Mouse (Mus musculus): ENCODE results near the gene Pold4. TPM values are rescaled to one million over a fixed set of nuclear protein-coding genes. Genes with fewer than 3 reads are reported as not detected.
A peak's percentile ranks its signal among the peaks of the same experiment; 100 is the strongest.

Gene Pold4
- polyA plus RNA-seq, 1 experiment from 2014 or later, result 8.8 TPM

DNA sequence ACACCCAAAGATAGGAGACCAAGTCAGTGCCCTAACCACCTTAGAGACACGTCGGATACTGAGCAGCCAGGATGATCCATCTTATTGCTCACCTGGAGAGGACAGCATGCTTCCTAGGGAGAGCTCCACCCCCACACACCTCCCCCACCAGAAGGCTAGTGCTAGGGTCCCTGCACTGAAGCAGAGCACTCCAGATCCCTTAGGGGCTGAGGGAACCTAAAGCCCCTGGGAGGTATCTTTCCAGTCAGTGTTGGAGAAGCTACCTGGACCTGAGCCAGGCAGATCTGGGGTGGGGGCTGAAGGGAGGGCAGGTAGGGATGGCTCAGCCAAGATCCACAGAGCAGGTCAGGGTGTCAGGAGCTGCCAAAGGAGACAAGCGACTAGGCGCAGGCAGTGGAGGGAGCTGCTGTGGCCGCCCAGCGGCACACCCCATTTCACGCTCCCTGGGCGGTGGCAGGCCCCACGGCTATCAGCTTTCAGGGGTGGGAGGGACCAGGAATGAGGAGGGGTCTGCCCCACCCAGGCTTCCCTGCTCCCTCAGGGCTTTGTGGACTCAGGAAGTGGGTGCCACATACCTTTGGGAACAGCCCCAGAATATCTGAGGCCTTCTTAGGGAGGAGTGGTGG is 2.1 kb upstream of the Pold4 start:
- no peaks in the 10 kb centered on the region for H3K9me3 ChIP-seq (ENCODE audit: control insufficient read depth, low read length)
- H3K9ac ChIP-seq (ENCODE audit: low read length), result no peak overlapping the region
- DNase-seq (ENCODE audit: low spot score) (no peak), ATAC-seq (replicated peaks; ENCODE audit: low FRiP score) (no peak)
- H3K36me3 ChIP-seq (ENCODE audit: control insufficient read depth, insufficient read depth, low read length), result no peaks in the 10 kb centered on the region
- WGBS, result 44% methylated on average over 9 of the region's 9 CpGs
- no peak overlapping the region for H3K27ac ChIP-seq (ENCODE audit: low read depth, low read length)
- H3K4me2 ChIP-seq (ENCODE audit: low read depth, low read length, severe bottlenecking), result no peak overlapping the region
- H3K4me3 ChIP-seq (ENCODE audit: low read depth, low read length), result no peak overlapping the region
- no peaks in the 10 kb centered on the region; the same call in 1 of the 2 replicates for H3K4me1 ChIP-seq (replicated peaks; ENCODE audit: control insufficient read depth, insufficient read depth, low read length)
- no peaks in the 10 kb centered on the region for H3K27me3 ChIP-seq (ENCODE audit: control insufficient read depth, insufficient read depth, low read length)

- Histone ChIP-seq H3K36me3 (ENCODE audit: control insufficient read depth, insufficient read depth, low read length) (no peaks in the 10 kb centered on the region), H3K9me3 (ENCODE audit: control insufficient read depth, low read length) (no peaks in the 10 kb centered on the region), H3K27ac (ENCODE audit: low read depth, low read length) (no peak overlapping the region), H3K4me1 (replicated peaks; ENCODE audit: control insufficient read depth, insufficient read depth, low read length) (no peaks in the 10 kb centered on the region; the same call in 1 of the 2 replicates), H3K4me3 (ENCODE audit: low read depth, low read length) (no peak overlapping the region), H3K27me3 (ENCODE audit: control insufficient read depth, insufficient read depth, low read length) (no peaks in the 10 kb centered on the region), H3K4me2 (ENCODE audit: low read depth, low read length, severe bottlenecking) (no peak overlapping the region), H3K9ac (ENCODE audit: low read length) (no peak overlapping the region)
- 77% methylated on average over 8 of the region's 8 CpGs for WGBS
- no peak for ATAC-seq (replicated peaks; ENCODE audit: low FRiP score)
- DNase-seq (ENCODE audit: low spot score), result no peak
Observed at GRCm38 (mm10) chr19:4230415-4230814, 1.3 kb upstream of the Pold4 start.

- H3K9ac ChIP-seq (ENCODE audit: low read length), result peak overlapping the region; percentile 58
- 46% methylated on average over 2 of the region's 2 CpGs for WGBS
- no peaks in the 10 kb centered on the region for H3K9me3 ChIP-seq (ENCODE audit: control insufficient read depth, low read length)
- H3K27ac ChIP-seq (ENCODE audit: low read depth, low read length), result no peak overlapping the region
- ATAC-seq (replicated peaks; ENCODE audit: low FRiP score) (no peak), DNase-seq (ENCODE audit: low spot score) (no peak)
- peak overlapping the region; percentile 90 for H3K4me2 ChIP-seq (ENCODE audit: low read depth, low read length, severe bottlenecking)
- H3K36me3 ChIP-seq (ENCODE audit: control insufficient read depth, insufficient read depth, low read length), result no peaks in the 10 kb centered on the region
- H3K27me3 ChIP-seq (ENCODE audit: control insufficient read depth, insufficient read depth, low read length), result no peaks in the 10 kb centered on the region
- no peaks in the 10 kb centered on the region; the same call in 1 of the 2 replicates for H3K4me1 ChIP-seq (replicated peaks; ENCODE audit: control insufficient read depth, insufficient read depth, low read length)
- peak overlapping the region; percentile 50 for H3K4me3 ChIP-seq (ENCODE audit: low read depth, low read length)
Observed at GRCm38 (mm10) chr19:4232186-4232572, 480 bp downstream of the Pold4 start.

- DNase-seq (ENCODE audit: low spot score) (no peak), ATAC-seq (replicated peaks; ENCODE audit: low FRiP score) (no peak)
- no peaks in the 10 kb centered on the region for H3K36me3 ChIP-seq (ENCODE audit: control insufficient read depth, insufficient read depth, low read length)
- H3K27me3 ChIP-seq (ENCODE audit: control insufficient read depth, insufficient read depth, low read length), result no peaks in the 10 kb centered on the region
- no peak overlapping the region for H3K4me2 ChIP-seq (ENCODE audit: low read depth, low read length, severe bottlenecking)
- H3K27ac ChIP-seq (ENCODE audit: low read depth, low read length), result no peak overlapping the region
- H3K4me1 ChIP-seq (replicated peaks; ENCODE audit: control insufficient read depth, insufficient read depth, low read length), result no peaks in the 10 kb centered on the region; the same call in 1 of the 2 replicates
- H3K9ac ChIP-seq (ENCODE audit: low read length), result no peak overlapping the region
- WGBS, result 81% methylated on average over 7 of the region's 7 CpGs
- H3K4me3 ChIP-seq (ENCODE audit: low read depth, low read length), result no peak overlapping the region
- no peaks in the 10 kb centered on the region for H3K9me3 ChIP-seq (ENCODE audit: control insufficient read depth, low read length)
Observed at GRCm38 (mm10) chr19:4232651-4233050, 952 bp downstream of the Pold4 start.

DNA sequence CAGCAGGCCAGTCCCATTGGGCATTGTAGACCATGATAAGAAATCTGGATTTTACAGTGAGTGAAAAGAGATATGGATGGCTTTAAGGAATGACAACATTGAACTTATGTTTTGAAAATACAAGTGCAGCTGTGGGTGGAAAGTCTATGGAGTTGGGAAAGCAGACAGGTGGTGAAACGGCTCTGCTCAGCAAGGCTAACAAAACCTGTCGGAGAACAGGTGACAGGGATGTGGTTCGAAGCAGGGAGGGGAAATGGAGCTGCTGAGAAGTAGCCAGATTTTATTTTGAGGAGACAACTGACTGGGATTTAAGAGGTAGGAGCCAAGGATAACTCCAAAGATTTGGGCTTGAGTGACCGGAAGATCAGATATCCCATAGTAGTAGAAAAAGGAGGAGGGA is 2.8 kb downstream of the Pold4 start:
- DNase-seq (ENCODE audit: low spot score) (no peak), ATAC-seq (replicated peaks; ENCODE audit: low FRiP score) (no peak)
- H3K4me3 ChIP-seq (ENCODE audit: low read depth, low read length), result no peak overlapping the region
- no peak overlapping the region for H3K27ac ChIP-seq (ENCODE audit: low read depth, low read length)
- H3K4me2 ChIP-seq (ENCODE audit: low read depth, low read length, severe bottlenecking), result no peak overlapping the region
- no peaks in the 10 kb centered on the region; the same call in 1 of the 2 replicates for H3K4me1 ChIP-seq (replicated peaks; ENCODE audit: control insufficient read depth, insufficient read depth, low read length)
- H3K9me3 ChIP-seq (ENCODE audit: control insufficient read depth, low read length), result no peaks in the 10 kb centered on the region
- H3K9ac ChIP-seq (ENCODE audit: low read length), result no peak overlapping the region
- H3K27me3 ChIP-seq (ENCODE audit: control insufficient read depth, insufficient read depth, low read length), result no peaks in the 10 kb centered on the region
- no peaks in the 10 kb centered on the region for H3K36me3 ChIP-seq (ENCODE audit: control insufficient read depth, insufficient read depth, low read length)
- 81% methylated on average over 4 of the region's 4 CpGs for WGBS

DNA sequence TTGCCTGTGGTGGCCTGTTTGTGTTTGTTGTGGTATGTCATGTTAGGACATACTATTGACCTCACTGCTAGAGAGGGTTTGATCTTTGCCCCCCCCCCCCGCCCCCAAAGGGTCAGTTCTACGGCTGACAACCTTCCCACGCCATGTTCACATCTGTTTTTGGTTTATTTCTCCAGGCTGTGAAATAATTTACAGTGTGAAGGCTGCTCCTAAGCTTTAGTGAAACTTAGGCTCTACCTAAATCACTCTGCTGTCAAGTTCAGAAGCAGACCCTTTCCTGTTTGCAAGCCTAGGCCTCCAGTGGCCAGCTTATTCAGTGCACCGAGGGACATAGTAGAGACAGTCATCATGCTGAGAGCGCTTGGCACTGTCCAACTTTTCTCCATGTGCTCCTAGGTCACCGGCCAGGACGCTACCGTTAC is 8.6 kb downstream of the Pold4 start:
- DNase-seq (ENCODE audit: low spot score), result no peak
- Histone ChIP-seq H3K36me3 (ENCODE audit: control insufficient read depth, insufficient read depth, low read length) (no peaks in the 10 kb centered on the region), H3K4me3 (ENCODE audit: low read depth, low read length) (no peak overlapping the region), H3K4me1 (replicated peaks; ENCODE audit: control insufficient read depth, insufficient read depth, low read length) (no peaks in the 10 kb centered on the region), H3K4me2 (ENCODE audit: low read depth, low read length, severe bottlenecking) (no peak overlapping the region), H3K9me3 (ENCODE audit: control insufficient read depth, low read length) (no peaks in the 10 kb centered on the region), H3K27ac (ENCODE audit: low read depth, low read length) (no peak overlapping the region), H3K9ac (ENCODE audit: low read length) (no peak overlapping the region), H3K27me3 (ENCODE audit: control insufficient read depth, insufficient read depth, low read length) (no peaks in the 10 kb centered on the region)
- 74% methylated on average over 8 of the region's 8 CpGs for WGBS
- ATAC-seq (replicated peaks; ENCODE audit: low FRiP score), result no peak

- Histone ChIP-seq H3K27ac (ENCODE audit: low read depth, low read length) (no peak overlapping the region), H3K4me1 (replicated peaks; ENCODE audit: control insufficient read depth, insufficient read depth, low read length) (no peaks in the 10 kb centered on the region), H3K9ac (ENCODE audit: low read length) (no peak overlapping the region), H3K36me3 (ENCODE audit: control insufficient read depth, insufficient read depth, low read length) (no peaks in the 10 kb centered on the region), H3K4me2 (ENCODE audit: low read depth, low read length, severe bottlenecking) (no peak overlapping the region), H3K27me3 (ENCODE audit: control insufficient read depth, insufficient read depth, low read length) (no peaks in the 10 kb centered on the region), H3K4me3 (ENCODE audit: low read depth, low read length) (no peak overlapping the region), H3K9me3 (ENCODE audit: control insufficient read depth, low read length) (no peaks in the 10 kb centered on the region)
- WGBS, result 71% methylated on average over 3 of the region's 3 CpGs
- DNase-seq (ENCODE audit: low spot score) (no peak), ATAC-seq (replicated peaks; ENCODE audit: low FRiP score) (no peak)
Observed at GRCm38 (mm10) chr19:4242416-4242815, 10.7 kb downstream of the Pold4 start.

DNA sequence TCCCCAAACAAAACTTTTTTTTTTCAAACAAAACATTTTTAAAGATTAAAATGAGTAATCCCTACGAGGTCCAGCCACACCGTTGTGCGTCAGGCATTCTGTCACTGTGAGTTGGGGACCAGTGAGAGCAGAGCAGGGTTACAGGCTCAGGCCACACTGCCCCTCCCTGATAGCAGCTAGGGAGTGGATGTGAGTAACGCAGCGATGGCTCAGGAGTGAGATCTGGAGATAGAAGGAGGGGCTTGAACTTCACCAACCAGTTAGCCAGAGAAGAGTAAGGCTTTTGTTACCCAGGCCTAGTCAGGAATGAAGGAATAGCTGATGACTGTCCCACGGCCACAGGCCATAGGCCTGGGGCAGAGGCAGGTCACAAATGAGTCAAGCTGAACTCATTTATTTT is 13.1 kb downstream of the Pold4 start:
- ATAC-seq (replicated peaks; ENCODE audit: low FRiP score), result no peak
- no peak overlapping the region for H3K4me3 ChIP-seq (ENCODE audit: low read depth, low read length)
- no peak overlapping the region for H3K27ac ChIP-seq (ENCODE audit: low read depth, low read length)
- DNase-seq (ENCODE audit: low spot score), result no peak
- no peaks in the 10 kb centered on the region for H3K9me3 ChIP-seq (ENCODE audit: control insufficient read depth, low read length)
- WGBS, result 81% methylated on average over 6 of the region's 6 CpGs
- no peak overlapping the region for H3K4me2 ChIP-seq (ENCODE audit: low read depth, low read length, severe bottlenecking)
- H3K4me1 ChIP-seq (replicated peaks; ENCODE audit: control insufficient read depth, insufficient read depth, low read length), result no peaks in the 10 kb centered on the region
- no peaks in the 10 kb centered on the region for H3K36me3 ChIP-seq (ENCODE audit: control insufficient read depth, insufficient read depth, low read length)
- no peaks in the 10 kb centered on the region for H3K27me3 ChIP-seq (ENCODE audit: control insufficient read depth, insufficient read depth, low read length)
- no peak overlapping the region for H3K9ac ChIP-seq (ENCODE audit: low read length)

GRCm38 (mm10) chr19:4247010-4247409 is 15.3 kb downstream of the Pold4 start:
- H3K9ac ChIP-seq (ENCODE audit: low read length), result no peak overlapping the region
- H3K4me3 ChIP-seq (ENCODE audit: low read depth, low read length), result no peak overlapping the region
- no peaks in the 10 kb centered on the region for H3K27me3 ChIP-seq (ENCODE audit: control insufficient read depth, insufficient read depth, low read length)
- H3K9me3 ChIP-seq (ENCODE audit: control insufficient read depth, low read length), result no peaks in the 10 kb centered on the region
- ATAC-seq (replicated peaks; ENCODE audit: low FRiP score) (no peak), DNase-seq (ENCODE audit: low spot score) (no peak)
- WGBS, result 61% methylated on average over 1 of the region's 1 CpGs
- H3K36me3 ChIP-seq (ENCODE audit: control insufficient read depth, insufficient read depth, low read length), result no peaks in the 10 kb centered on the region
- no peaks in the 10 kb centered on the region for H3K4me1 ChIP-seq (replicated peaks; ENCODE audit: control insufficient read depth, insufficient read depth, low read length)
- no peak overlapping the region for H3K4me2 ChIP-seq (ENCODE audit: low read depth, low read length, severe bottlenecking)
- no peak overlapping the region for H3K27ac ChIP-seq (ENCODE audit: low read depth, low read length)

Measured in forebrain, embryonic 11.5 days (tissue).